Mouse (Mus musculus) forebrain, postnatal 0 days (tissue): ENCODE data around the gene Mef2c. TPM values are rescaled to one million over a fixed set of nuclear protein-coding genes. Genes with fewer than 3 reads are reported as not detected.

ENCODE experiments used
- ATAC-seq: fragments of 200-750 bp; cut with Nextera tagmentation; 2 replicates; pipeline ENCODE4 v1.8.0; 2017; ENCODE audit warnings: mild to moderate bottlenecking, moderate library complexity
- DNase-seq: peaks from one replicate; pipeline ENCODE4 v3.0.0-alpha.2; 2015
- H3K27ac ChIP-seq: fragments of 300-500 bp; sonication (generic); 2 replicates; pipeline ENCODE4 v1.5.1; 2014; ENCODE audit warnings: low read depth, mild to moderate bottlenecking, antibody characterized with exemption, low read length, moderate library complexity, mixed read lengths
- H3K27me3 ChIP-seq: fragments of 300-500 bp; sonication (generic); 2 replicates; pipeline ENCODE4 v1.6.1; 2014; ENCODE audit warnings: mild to moderate bottlenecking, low read length, mixed read lengths; ENCODE audit not compliant: insufficient read depth
- H3K36me3 ChIP-seq: fragments of 300-500 bp; sonication (generic); 2 replicates; pipeline ENCODE4 v1.6.1; 2014; ENCODE audit warnings: mild to moderate bottlenecking, moderate library complexity; ENCODE audit not compliant: insufficient read depth
- H3K4me1 ChIP-seq: fragments of 300-500 bp; sonication (generic); 2 replicates; pipeline ENCODE4 v1.6.1; 2014; ENCODE audit warnings: antibody characterized with exemption; ENCODE audit not compliant: insufficient read depth
- H3K4me2 ChIP-seq: fragments of 300-500 bp; sonication (generic); 2 replicates; pipeline ENCODE4 v1.6.1; 2014; ENCODE audit warnings: low read depth, mild to moderate bottlenecking, moderate library complexity
- H3K4me3 ChIP-seq: fragments of 300-500 bp; sonication (generic); 2 replicates; pipeline ENCODE4 v1.5.1; 2014; ENCODE audit warnings: low read depth, low read length, mixed read lengths
- H3K9ac ChIP-seq: fragments of 300-500 bp; sonication (generic); 2 replicates; pipeline ENCODE4 v1.6.1; 2014; ENCODE audit warnings: mild to moderate bottlenecking
- H3K9me3 ChIP-seq: fragments of 300-500 bp; sonication (generic); 2 replicates; pipeline ENCODE4 v1.6.1; 2016; ENCODE audit warnings: low read length
- CTCF ChIP-seq: sonication (generic); IDR thresholded peaks from 2 replicates; pipeline ENCODE4 v1.5.1; 2016; ENCODE audit warnings: antibody characterized with exemption, control low read depth, low read depth
- WGBS: fragments of 180-500 bp; shearing (Covaris S2); extraction: QIAGEN DNeasy Blood & Tissue Kit; methylation state at CpG from one replicate; pipeline ENCODE4 v1.1.7; 2014; 5-methylcytosine and 5-hydroxymethylcytosine counted together
- polyA plus RNA-seq: library from polyadenylated mRNA; unstranded; fragments of >200 nt; fragmentation: Nextera tagmentation; extraction: Ambion mirVana; gene quantifications from 2 replicates; pipeline ENCODE4 v1.2.1, GENCODE M21; 2015
- total RNA-seq: library from RNA; depleted of rRNA; stranded (reverse); fragments of >200 nt; gene quantifications from 2 replicates; pipeline ENCODE4 v1.2.3, GENCODE M21; 2014

Gene Mef2c
- total and polyA plus RNA-seq, 2 experiments from 2014 or later, result 245 to 373 TPM

DNA sequence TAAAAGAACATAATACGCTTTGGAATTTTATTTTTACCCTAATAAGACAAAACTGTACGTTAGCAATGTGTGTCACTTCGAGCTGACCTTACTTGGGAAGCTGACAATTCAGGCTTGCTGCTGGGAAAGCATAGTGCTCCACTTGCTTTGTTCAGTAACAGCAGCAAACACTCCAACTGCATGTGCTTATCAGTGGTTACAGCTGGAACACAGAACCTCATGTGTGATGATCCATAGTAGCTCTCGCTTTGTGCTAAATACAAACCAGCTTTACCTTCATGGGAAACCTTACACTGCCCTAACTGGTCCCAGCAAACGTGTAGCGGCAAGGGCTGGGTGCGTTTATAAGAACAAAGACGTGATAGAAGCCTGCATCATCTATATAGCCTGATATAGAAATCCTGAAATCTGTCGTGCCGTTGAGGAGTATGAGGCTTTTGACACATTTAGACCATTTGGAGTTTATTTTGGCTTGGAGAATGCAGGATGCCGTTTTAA, 65.0 kb downstream of the Mef2c start:
- Histone ChIP-seq H3K9ac (peak overlapping the region; percentile 14; the same call in 1 of the 2 replicates), H3K9me3 (no peaks in the 10 kb centered on the region), H3K27ac (peak overlapping the region; percentile 45; the same call in 1 of the 2 replicates), H3K4me2 (0 out of 2 replicates have a peak overlapping the region, but pooled peaks have one; percentile 15), H3K4me3 (no peak overlapping the region), H3K4me1 (no peaks in the 10 kb centered on the region), H3K27me3 (no peaks in the 10 kb centered on the region), H3K36me3 (no peaks in the 10 kb centered on the region)
- TF ChIP-seq CTCF, result no peak
- DNase-seq (peak; percentile 49), ATAC-seq (peak; percentile 5; the same call in 1 of the 2 replicates)
- WGBS, result 58% methylated on average over 11 of the region's 11 CpGs

DNA sequence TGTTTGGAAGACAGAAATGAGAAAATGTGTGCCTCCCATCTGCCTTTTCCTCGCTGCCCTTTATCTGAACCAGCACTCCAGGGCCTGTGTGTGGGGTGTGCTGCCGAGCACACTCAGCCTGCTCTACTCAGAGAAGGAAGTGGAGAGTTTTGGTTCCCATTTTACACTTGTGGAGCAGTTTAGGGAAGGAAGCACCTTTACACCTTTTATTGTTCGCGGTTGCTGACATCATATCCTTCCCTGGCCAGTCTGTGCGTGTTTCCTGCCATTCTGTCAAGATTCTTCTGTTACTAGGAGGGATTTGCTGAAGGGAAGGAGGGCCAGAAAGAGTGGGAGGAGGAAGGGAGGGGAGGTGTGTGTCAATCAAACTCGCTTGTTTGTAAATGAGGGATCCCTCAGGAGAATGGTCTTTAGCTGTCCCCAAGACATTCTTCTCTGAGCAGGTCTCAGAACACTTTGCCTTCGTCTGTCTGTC, 68.2 kb downstream of the Mef2c start:
- 48% methylated on average over 7 of the region's 7 CpGs for WGBS
- peak; percentile 39 for DNase-seq

DNA sequence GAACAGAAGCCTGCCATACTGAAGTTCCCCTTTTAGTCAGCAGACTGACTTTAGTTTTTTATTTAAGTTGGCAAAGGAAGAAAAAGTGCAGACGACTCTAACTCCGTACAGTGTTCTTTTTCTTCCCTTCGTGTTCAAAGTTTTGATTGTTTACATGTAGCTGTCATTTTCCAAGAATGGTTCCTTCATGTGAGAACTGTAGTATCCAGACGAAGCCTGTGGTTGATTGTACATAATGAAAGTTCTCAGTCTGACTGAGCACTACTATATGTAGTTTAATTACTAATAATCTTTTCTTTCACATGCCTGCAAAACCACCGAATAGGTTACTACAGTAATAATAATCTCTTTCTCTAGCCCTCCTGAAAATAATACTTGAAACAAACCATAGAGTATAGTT, 68.6 kb downstream of the Mef2c start:
- Histone ChIP-seq H3K27me3 (no peaks in the 10 kb centered on the region), H3K4me1 (no peaks in the 10 kb centered on the region), H3K9me3 (no peaks in the 10 kb centered on the region), H3K36me3 (no peaks in the 10 kb centered on the region), H3K9ac (no peak overlapping the region), H3K4me3 (no peak overlapping the region), H3K27ac (no peak overlapping the region), H3K4me2 (no peak overlapping the region)
- ATAC-seq (no peak), DNase-seq (no peak)
- no peak for TF ChIP-seq CTCF
- WGBS, result 43% methylated on average over 5 of the region's 5 CpGs

More for the DNA sequence above, 68.2 kb downstream of the Mef2c start:
- peak; percentile 38; the same call in 1 of the 2 replicates for ATAC-seq
- H3K4me2 ChIP-seq, result no peak overlapping the region
- H3K27ac ChIP-seq, result no peak overlapping the region
- no peaks in the 10 kb centered on the region for H3K9me3 ChIP-seq
- no peak for TF ChIP-seq CTCF
- no peaks in the 10 kb centered on the region for H3K4me1 ChIP-seq
- no peaks in the 10 kb centered on the region for H3K27me3 ChIP-seq
- no peak overlapping the region for H3K4me3 ChIP-seq
- H3K9ac ChIP-seq, result no peak overlapping the region
- H3K36me3 ChIP-seq, result no peaks in the 10 kb centered on the region

DNA sequence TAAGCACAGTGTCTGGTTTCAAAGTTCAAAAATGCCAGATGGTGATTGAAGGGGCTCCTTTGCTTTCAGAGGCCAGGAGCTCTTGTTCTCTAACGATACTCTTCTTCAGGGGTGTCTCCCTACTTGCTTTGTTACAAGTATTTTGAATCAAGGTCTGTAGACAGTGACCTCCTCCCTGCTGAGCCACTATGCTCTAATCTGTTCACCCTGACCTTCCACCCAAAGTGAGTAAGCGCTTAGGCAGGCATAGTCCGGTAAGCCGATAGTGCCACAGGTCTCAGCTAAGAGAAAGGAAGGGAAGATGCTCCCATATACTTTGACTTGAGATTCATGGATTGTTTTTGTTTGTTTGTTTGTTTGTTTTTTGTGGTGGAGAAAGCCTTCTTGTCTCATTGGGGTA, 69.5 kb downstream of the Mef2c start:
- Histone ChIP-seq H3K27me3 (no peaks in the 10 kb centered on the region), H3K9me3 (no peaks in the 10 kb centered on the region), H3K4me3 (no peak overlapping the region), H3K4me2 (no peak overlapping the region), H3K36me3 (no peaks in the 10 kb centered on the region), H3K9ac (no peak overlapping the region), H3K27ac (no peak overlapping the region), H3K4me1 (no peaks in the 10 kb centered on the region)
- no peak for TF ChIP-seq CTCF
- WGBS, result 70% methylated on average over 4 of the region's 4 CpGs
- DNase-seq, result no peak
- no peak for ATAC-seq

DNA sequence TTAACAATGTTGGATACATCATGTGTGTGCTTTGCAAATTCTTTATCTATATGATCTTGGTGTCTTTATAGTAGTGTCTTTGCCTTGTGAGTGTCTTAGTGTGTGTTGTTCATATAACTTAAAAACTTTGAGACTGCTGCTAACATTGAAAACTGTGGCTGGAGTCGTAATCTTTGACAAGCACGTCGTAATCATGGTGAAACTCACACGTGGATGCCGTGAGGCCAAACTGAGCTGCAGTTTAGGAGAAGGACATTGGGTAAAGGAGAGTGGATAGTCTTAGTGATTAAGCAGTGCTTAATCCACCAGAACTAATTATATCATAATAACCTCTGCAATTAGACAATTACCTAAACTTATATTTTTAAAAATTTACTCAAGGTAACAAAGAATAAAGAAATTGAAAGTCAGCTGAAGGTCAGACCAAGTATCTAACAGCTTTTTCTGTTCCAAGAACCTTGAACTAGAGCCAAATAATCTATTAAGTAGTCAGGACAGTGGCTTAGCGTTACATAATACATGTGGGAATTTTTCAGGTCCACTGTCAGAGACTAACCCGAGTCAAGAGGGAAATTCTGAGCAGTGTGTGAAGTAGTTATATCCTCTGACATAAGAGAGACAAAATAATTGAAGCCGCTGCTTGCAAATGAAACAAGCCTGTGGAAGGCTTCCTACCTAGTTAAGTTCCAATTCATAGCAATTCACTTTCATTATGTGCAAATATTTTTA, 70.2 kb downstream of the Mef2c start:
- no peaks in the 10 kb centered on the region for H3K27me3 ChIP-seq
- no peaks in the 10 kb centered on the region for H3K4me1 ChIP-seq
- 55% methylated on average over 8 of the region's 8 CpGs for WGBS
- no peak for ATAC-seq
- DNase-seq, result no peak
- H3K4me2 ChIP-seq, result no peak overlapping the region
- no peak overlapping the region for H3K9ac ChIP-seq
- TF ChIP-seq CTCF, result no peak
- no peak overlapping the region for H3K27ac ChIP-seq
- H3K36me3 ChIP-seq, result no peaks in the 10 kb centered on the region
- H3K4me3 ChIP-seq, result no peak overlapping the region
- no peaks in the 10 kb centered on the region for H3K9me3 ChIP-seq

DNA sequence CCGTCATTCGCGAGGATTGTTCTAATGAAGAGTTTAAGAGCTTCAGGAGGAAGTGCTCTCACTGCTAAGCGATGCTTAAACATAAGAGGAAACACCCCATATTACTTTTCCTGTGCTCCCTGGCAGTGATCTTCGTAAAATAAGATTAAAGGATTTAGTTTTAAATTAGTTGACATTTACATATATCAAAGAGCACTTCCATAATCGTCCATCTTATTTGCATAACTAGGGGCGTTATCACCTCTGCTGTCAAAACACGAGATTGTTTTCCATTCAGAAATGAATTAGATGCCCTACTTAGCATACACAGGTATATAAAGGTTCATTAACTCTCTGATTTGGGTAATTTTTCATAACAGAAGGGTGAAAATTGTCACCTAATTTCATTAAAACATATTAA, 71.0 kb downstream of the Mef2c start:
- WGBS, result 49% methylated on average over 8 of the region's 8 CpGs
- no peak overlapping the region; the same call in 1 of the 2 replicates for H3K4me2 ChIP-seq
- H3K4me3 ChIP-seq, result no peak overlapping the region
- DNase-seq (no peak), ATAC-seq (no peak)
- H3K36me3 ChIP-seq, result no peaks in the 10 kb centered on the region
- no peaks in the 10 kb centered on the region for H3K4me1 ChIP-seq
- no peak overlapping the region for H3K27ac ChIP-seq
- no peaks in the 10 kb centered on the region for H3K27me3 ChIP-seq
- no peaks in the 10 kb centered on the region for H3K9me3 ChIP-seq
- no peak overlapping the region for H3K9ac ChIP-seq
- TF ChIP-seq CTCF, result no peak

DNA sequence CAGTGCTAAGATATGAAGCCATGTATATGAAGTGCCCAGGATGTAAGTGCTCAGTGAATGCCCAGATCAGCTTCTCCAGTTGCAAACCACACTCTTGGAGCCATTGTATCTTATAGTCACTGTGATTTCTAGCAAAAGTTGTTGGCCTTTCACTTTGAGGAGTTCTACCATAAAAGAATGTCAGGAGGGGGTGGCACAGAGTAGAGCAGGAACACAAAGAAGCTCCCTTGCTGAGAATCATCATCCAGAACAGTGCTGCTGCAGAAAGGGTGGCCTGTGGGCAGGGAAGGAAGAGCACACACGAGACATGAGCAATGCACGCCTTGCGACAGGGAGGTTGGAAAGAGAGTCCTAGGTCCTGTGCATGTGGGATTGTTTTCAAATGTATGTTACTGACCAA, 75.6 kb downstream of the Mef2c start:
- Histone ChIP-seq H3K4me1 (no peaks in the 10 kb centered on the region), H3K36me3 (0 out of 2 replicates have a peak, but pooled peaks cover 3% of the 10 kb centered on the region), H3K27ac (no peak overlapping the region), H3K4me3 (no peak overlapping the region), H3K9me3 (no peaks in the 10 kb centered on the region), H3K9ac (no peak overlapping the region), H3K27me3 (no peaks in the 10 kb centered on the region), H3K4me2 (no peak overlapping the region)
- ATAC-seq, result no peak
- TF ChIP-seq CTCF, result no peak
- 90% methylated on average over 3 of the region's 3 CpGs for WGBS
- DNase-seq, result no peak
